Comparison of ENCODE assay signal across 18 mouse cellular contexts in genomic region chr4:98910246-98910645, GRCm38 (mm10). TPM values are rescaled to one million over a fixed set of nuclear protein-coding genes. Genes with fewer than 3 reads are reported as not detected.
DNase-seq lines count a peak whose midpoint lies in the region; ATAC-seq lines count a peak whose summit lies in the region.
"Had no signal": no experiment of that assay in that cellular context is flagged by ENCODE, and none has a peak within 500 bp of the region (broad histone marks: within the 10 kb centered on the region; RNA-seq: fewer than 3 reads in every experiment).

No protein-coding gene starts in this region.

- H3K36me3 ChIP-seq in midbrain, embryonic 11.5 days (ENCODE audit: control insufficient read depth, insufficient read depth, low read length), result no peaks in the 10 kb centered on the region
- no peaks in the 10 kb centered on the region for H3K36me3 ChIP-seq in midbrain, embryonic 13.5 days
- H3K36me3 ChIP-seq: G1E had no signal

- WGBS in midbrain, embryonic 11.5 days, result 91% methylated on average over 5 of the region's 5 CpGs
- 91% methylated on average over 5 of the region's 5 CpGs for WGBS in midbrain, embryonic 13.5 days

- no peak overlapping the region for H3K4me2 ChIP-seq in midbrain, embryonic 11.5 days
- H3K4me2 ChIP-seq in midbrain, embryonic 13.5 days (replicated peaks), result no peak overlapping the region

- no peak overlapping the region for H3K4me3 ChIP-seq in midbrain, embryonic 11.5 days (ENCODE audit: low read depth, low read length)
- no peak overlapping the region for H3K4me3 ChIP-seq in midbrain, embryonic 13.5 days (replicated peaks)

- ATAC-seq in midbrain, embryonic 11.5 days (ENCODE audit: low FRiP score), result no peak
- ATAC-seq in midbrain, embryonic 13.5 days, result no peak
- ATAC-seq: activated CD4-positive, CD25-positive, alpha-beta regulatory T cell, adult 4 months; CD4-positive, CD25-positive, alpha-beta regulatory T cell, adult 4 months; Patski had no signal

- H3K9ac ChIP-seq in midbrain, embryonic 11.5 days (ENCODE audit: low read length), result no peak overlapping the region
- H3K9ac ChIP-seq in midbrain, embryonic 13.5 days (replicated peaks), result no peak overlapping the region

- H3K27ac ChIP-seq in midbrain, embryonic 11.5 days (ENCODE audit: low read depth, low read length), result no peak overlapping the region
- no peak overlapping the region for H3K27ac ChIP-seq in midbrain, embryonic 13.5 days

- H3K9me3 ChIP-seq in midbrain, embryonic 11.5 days (ENCODE audit: control insufficient read depth, low read length), result no peaks in the 10 kb centered on the region
- H3K9me3 ChIP-seq in midbrain, embryonic 13.5 days, result no peaks in the 10 kb centered on the region
- H3K9me3 ChIP-seq: G1E had no signal

- DNase-seq in heart, adult 11 months, result peak; percentile 57
- DNase-seq in heart, postnatal 14 days, result no peak
- peak; percentile 57 for DNase-seq in midbrain, embryonic 11.5 days (ENCODE audit: low spot score, missing footprints)
- DNase-seq: adrenal gland, adult 2 months; adrenal gland, adult 8-10 months; adrenal gland, postnatal 10 days; adrenal gland, postnatal 14 days; adrenal gland, postnatal 25 days; adrenal gland, postnatal 36 days; B cell, adult 2 months; cerebellum, adult 11 months; cerebellum, adult 11-12 months; cerebellum, adult 18-20 months had no signal

- H3K27me3 ChIP-seq in midbrain, embryonic 11.5 days (ENCODE audit: control insufficient read depth, insufficient read depth, low read length), result no peaks in the 10 kb centered on the region
- no peaks in the 10 kb centered on the region for H3K27me3 ChIP-seq in midbrain, embryonic 13.5 days
- H3K27me3 ChIP-seq: Patski had no signal

- no peaks in the 10 kb centered on the region for H3K4me1 ChIP-seq in midbrain, embryonic 11.5 days (ENCODE audit: control insufficient read depth, insufficient read depth, low read length)
- no peaks in the 10 kb centered on the region for H3K4me1 ChIP-seq in midbrain, embryonic 13.5 days (replicated peaks)

- intact Hi-C loops in heart, postnatal 14 days (cut with DNase I), result no loop called here

RNA-seq across cellular contexts. Expression of gene Usp1, which starts 13.4 kb away (rescaled TPM):
- total RNA-seq in heart, postnatal 14 days (2021), result 10 to 100 TPM; 15.8 to 19.6 TPM
- 135 and 139 TPM in 2 replicates for polyA plus RNA-seq in midbrain, embryonic 11.5 days (2014; fragmentation: Nextera tagmentation; extraction: Ambion mirVana)
- polyA plus RNA-seq in midbrain, embryonic 13.5 days (2015; fragmentation: Nextera tagmentation; extraction: Ambion mirVana), result 49.1 and 63.7 TPM in 2 replicates

Comparison
In these comparisons a context has a peak if more than half of its experiments do, and no peak if none do; other contexts are left out.
1. DNase-seq: peak in heart, adult 11 months (single experiment) and midbrain, embryonic 11.5 days (single experiment); none in heart, postnatal 14 days (0 of 2).